Mouse (Mus musculus) midbrain, embryonic 14.5 days (tissue): ENCODE data around the gene Ubr2. TPM values are rescaled to one million over a fixed set of nuclear protein-coding genes. Genes with fewer than 3 reads are reported as not detected.

Experiments
- ATAC-seq: fragments of 200-750 bp; cut with Nextera tagmentation; 2 replicates; pipeline ENCODE4 v1.8.0; 2017; ENCODE audit warnings: moderate number of reproducible peaks, moderate library complexity; ENCODE audit not compliant: low FRiP score, low TSS enrichment
- DNase-seq: peaks from one replicate; pipeline ENCODE4 v3.0.0-alpha.2; 2015
- H3K27ac ChIP-seq: fragments of 300-500 bp; sonication (generic); replicated peaks from 2 replicates; pipeline ENCODE4 v1.5.1; 2014; ENCODE audit warnings: mild to moderate bottlenecking, low read depth, low read length, moderate library complexity
- H3K27me3 ChIP-seq: fragments of 300-500 bp; sonication (generic); 2 replicates; pipeline ENCODE4 v1.6.1; 2014; ENCODE audit warnings: low read length, control low read depth, mixed read lengths; ENCODE audit not compliant: control insufficient read depth, insufficient read depth
- H3K36me3 ChIP-seq: fragments of 300-500 bp; sonication (generic); 2 replicates; pipeline ENCODE4 v1.6.1; 2014; ENCODE audit warnings: low read length, control low read depth; ENCODE audit not compliant: control insufficient read depth, insufficient read depth
- H3K4me1 ChIP-seq: fragments of 300-500 bp; sonication (generic); 2 replicates; pipeline ENCODE4 v1.6.1; 2014; ENCODE audit warnings: mild to moderate bottlenecking, antibody characterized with exemption, low read length, control low read depth; ENCODE audit not compliant: control insufficient read depth, insufficient read depth
- H3K4me2 ChIP-seq: fragments of 300-500 bp; sonication (generic); 2 replicates; pipeline ENCODE4 v1.6.1; 2014; ENCODE audit warnings: mild to moderate bottlenecking, low read length, moderate library complexity
- H3K4me3 ChIP-seq: fragments of 300-500 bp; sonication (generic); replicated peaks from 2 replicates; pipeline ENCODE4 v1.5.1; 2014; ENCODE audit warnings: low read depth, low read length
- H3K9ac ChIP-seq: fragments of 300-500 bp; sonication (generic); replicated peaks from 2 replicates; pipeline ENCODE4 v1.6.1; 2014; ENCODE audit warnings: mild to moderate bottlenecking, low read length, moderate library complexity
- H3K9me3 ChIP-seq: fragments of 300-500 bp; sonication (generic); 2 replicates; pipeline ENCODE4 v1.6.1; 2016; ENCODE audit warnings: low read length, control low read depth, mixed read lengths; ENCODE audit not compliant: control insufficient read depth
- WGBS: fragments of 180-500 bp; shearing (Covaris S2); extraction: QIAGEN DNeasy Blood & Tissue Kit; methylation state at CpG from one replicate; pipeline ENCODE4 v1.1.7; 2014; 5-methylcytosine and 5-hydroxymethylcytosine counted together
- polyA plus RNA-seq: library from polyadenylated mRNA; unstranded; fragments of >200 nt; fragmentation: Nextera tagmentation; extraction: Ambion mirVana; gene quantifications from 2 replicates; pipeline ENCODE4 v1.2.1, GENCODE M21; 2014

Ubr2 gene
- 19.7 and 24.1 TPM in 2 replicates for polyA plus RNA-seq

DNA sequence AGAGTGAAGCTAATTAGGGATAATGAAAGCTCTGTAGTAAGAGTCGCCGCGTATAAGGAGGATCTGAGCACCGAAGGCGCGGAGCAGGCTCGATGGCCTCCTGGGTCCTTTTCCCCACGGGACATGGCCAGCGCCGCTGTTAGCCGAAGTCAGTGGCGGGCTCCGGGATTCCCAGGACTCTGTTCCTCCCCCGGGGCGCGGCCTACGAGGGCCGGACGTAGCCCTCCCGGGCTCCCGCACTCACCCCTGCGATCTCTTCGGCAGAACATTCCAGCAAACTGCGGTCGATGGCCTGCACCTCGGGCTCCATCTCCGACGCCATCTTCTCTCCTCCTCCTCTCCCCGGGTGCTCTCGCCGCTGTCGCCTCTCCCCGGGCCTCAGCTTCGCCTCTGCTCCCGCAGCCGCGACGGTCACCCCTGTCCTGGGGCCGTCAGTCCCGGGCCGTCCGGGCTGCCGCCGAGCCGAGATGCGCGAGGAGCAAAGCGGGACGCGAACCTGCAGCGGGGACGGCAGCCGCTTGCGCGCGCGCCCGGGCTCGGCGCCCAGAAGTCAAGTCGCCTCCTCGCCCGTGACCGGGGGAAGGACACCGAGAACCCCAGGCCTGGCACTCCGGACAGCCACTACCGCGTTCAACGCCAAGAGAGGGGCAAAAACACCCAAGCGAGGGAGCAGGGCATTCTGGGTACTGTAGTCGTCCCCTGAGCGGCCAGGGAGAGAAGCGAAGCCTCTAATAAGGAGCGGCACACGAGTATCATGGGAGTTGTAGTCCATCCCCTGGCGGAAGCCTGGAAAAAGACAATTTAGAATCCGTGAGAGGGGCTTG lies at the start of gene Ubr2:
TSS of gene Ubr2 (minus strand) at position 659 of the 824 bp plus-strand sequence.
- Histone ChIP-seq H3K4me3 (peak within 1 kb of the TSS; percentile 91), H3K27ac (peak within 1 kb of the TSS; percentile 88), H3K27me3 (no peaks in the 10 kb centered on the region), H3K4me1 (peaks cover 15% of the 10 kb centered on the region), H3K9me3 (no peaks in the 10 kb centered on the region), H3K36me3 (peaks cover 10% of the 10 kb centered on the region; the same call in 1 of the 2 replicates), H3K4me2 (peak within 1 kb of the TSS; percentile 83), H3K9ac (peak within 1 kb of the TSS; percentile 92)
- under 1% methylated on average over 77 of the region's 77 CpGs for WGBS
- peak; percentile 93 for ATAC-seq
- DNase-seq = peak; percentile 96

DNA sequence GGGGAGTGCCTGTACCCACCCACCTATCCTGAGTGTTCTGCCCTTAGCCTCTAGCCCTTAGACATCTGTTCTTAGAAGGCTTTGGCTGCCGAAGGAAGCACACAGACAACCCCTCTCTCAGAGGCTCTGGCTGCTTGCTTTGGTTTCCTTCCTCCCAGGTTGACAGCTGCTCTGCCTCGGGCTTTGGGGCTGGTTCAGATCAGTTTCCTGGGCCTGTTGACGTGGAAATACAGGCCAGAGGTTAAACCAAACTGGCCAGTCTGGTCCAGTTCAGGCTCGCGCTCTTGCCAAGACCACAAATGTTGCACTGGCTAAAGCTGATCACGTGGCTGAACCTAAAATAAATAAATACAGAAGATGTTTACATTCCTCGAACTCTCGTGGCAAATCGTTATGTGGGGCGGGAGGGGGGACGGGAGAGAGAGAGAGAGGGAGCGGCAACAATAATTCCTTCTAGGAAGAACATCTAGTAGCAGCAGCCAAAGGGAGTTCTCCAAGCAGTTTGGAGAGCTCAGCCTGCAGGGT lies 49.5 kb upstream of the Ubr2 start:
- Histone ChIP-seq H3K27me3 (no peaks in the 10 kb centered on the region), H3K4me1 (no peaks in the 10 kb centered on the region), H3K9ac (no peak overlapping the region), H3K27ac (no peak overlapping the region), H3K4me3 (no peak overlapping the region), H3K4me2 (no peak overlapping the region), H3K9me3 (no peaks in the 10 kb centered on the region), H3K36me3 (no peaks in the 10 kb centered on the region)
- DNase-seq (no peak), ATAC-seq (no peak)
- 80% methylated on average over 12 of the region's 12 CpGs for WGBS

DNA sequence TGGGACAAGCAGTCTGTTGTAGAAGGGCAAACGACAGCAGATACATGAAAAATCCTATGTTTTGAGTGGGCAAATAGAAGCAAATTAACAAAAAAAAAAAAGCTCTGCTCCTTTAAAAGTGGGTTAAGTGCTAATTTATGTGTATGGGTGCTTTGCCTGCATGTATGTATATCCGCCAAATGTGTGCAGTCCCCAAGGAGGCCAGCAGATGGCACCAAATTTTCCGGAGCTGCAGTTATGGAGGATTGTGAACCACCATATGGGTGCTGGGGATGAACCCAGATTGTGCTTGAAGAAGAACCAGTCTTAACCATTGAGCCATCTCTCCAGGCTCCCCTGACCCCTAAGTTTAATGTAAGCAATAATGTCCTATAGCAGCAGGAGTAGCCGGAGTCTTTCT lies 47.6 kb upstream of the Ubr2 start:
- Histone ChIP-seq H3K9me3 (no peaks in the 10 kb centered on the region), H3K4me3 (no peak overlapping the region), H3K4me1 (no peaks in the 10 kb centered on the region), H3K4me2 (no peak overlapping the region), H3K9ac (no peak overlapping the region), H3K27ac (no peak overlapping the region), H3K27me3 (no peaks in the 10 kb centered on the region), H3K36me3 (no peaks in the 10 kb centered on the region)
- no peak for DNase-seq
- no peak for ATAC-seq
- 97% methylated on average over 4 of the region's 4 CpGs for WGBS

DNA sequence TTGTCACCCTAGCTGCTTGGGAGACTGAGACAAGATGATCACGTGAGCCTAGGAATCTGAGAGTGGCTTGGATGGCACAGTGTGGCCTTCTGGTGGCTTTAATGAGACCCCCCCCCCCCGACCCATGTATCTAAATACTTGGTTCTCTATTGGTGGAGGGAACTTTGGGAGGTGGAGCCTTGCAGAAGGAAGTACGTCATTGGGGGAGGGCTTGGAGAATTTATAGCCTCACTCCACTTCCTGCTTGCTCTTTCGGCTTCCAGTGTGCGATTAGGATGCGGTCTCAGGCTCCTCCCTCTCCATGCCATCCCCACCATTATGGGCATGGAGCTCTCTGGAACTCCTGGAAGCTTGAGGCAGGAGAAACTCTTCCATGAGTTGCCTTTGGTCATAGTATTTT lies 46.1 kb upstream of the Ubr2 start:
- Histone ChIP-seq H3K27me3 (no peaks in the 10 kb centered on the region), H3K4me3 (no peak overlapping the region), H3K36me3 (no peaks in the 10 kb centered on the region), H3K9me3 (no peaks in the 10 kb centered on the region), H3K27ac (no peak overlapping the region), H3K4me1 (no peaks in the 10 kb centered on the region), H3K4me2 (no peak overlapping the region), H3K9ac (no peak overlapping the region)
- WGBS = 84% methylated on average over 6 of the region's 6 CpGs
- ATAC-seq (no peak), DNase-seq (no peak)

DNA sequence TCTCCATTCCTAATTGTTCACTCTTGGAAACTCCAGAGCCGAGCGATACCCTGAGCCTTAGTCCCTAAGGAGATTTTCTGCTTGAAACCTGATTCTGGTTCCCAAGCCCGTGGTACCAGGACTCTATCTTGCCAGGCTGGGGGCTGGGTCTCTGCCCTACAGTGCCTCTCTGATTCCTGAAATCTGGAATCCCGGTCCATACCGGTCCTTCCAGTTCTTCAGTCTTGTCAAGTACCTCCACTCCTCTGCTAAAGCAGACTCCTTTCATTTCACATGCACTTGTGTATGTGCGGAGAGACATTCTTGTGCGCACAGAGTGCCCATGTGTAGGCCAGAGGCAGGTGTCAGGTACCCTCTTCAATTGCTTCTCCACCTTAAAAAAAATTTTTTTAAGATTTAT lies 44.8 kb upstream of the Ubr2 start:
- H3K9me3 ChIP-seq = no peaks in the 10 kb centered on the region
- H3K9ac ChIP-seq = no peak overlapping the region
- DNase-seq (no peak), ATAC-seq (no peak)
- no peak overlapping the region for H3K27ac ChIP-seq
- WGBS = 84% methylated on average over 7 of the region's 7 CpGs
- no peak overlapping the region for H3K4me3 ChIP-seq
- no peak overlapping the region for H3K4me2 ChIP-seq
- H3K4me1 ChIP-seq = no peaks in the 10 kb centered on the region
- no peaks in the 10 kb centered on the region for H3K36me3 ChIP-seq
- no peaks in the 10 kb centered on the region for H3K27me3 ChIP-seq

- H3K4me2 ChIP-seq = no peak overlapping the region
- no peak overlapping the region for H3K4me3 ChIP-seq
- H3K9me3 ChIP-seq = no peaks in the 10 kb centered on the region
- ATAC-seq (no peak), DNase-seq (no peak)
- H3K27me3 ChIP-seq = no peaks in the 10 kb centered on the region
- H3K4me1 ChIP-seq = no peaks in the 10 kb centered on the region
- H3K36me3 ChIP-seq = no peaks in the 10 kb centered on the region
- H3K27ac ChIP-seq = no peak overlapping the region
- 84% methylated on average over 11 of the region's 11 CpGs for WGBS
- H3K9ac ChIP-seq = no peak overlapping the region
Measured at GRCm38 (mm10) chr17:47054613-47055012, 44.3 kb upstream of the Ubr2 start.

GRCm38 (mm10) chr17:47050678-47051077 lies 40.3 kb upstream of the Ubr2 start:
- H3K27ac ChIP-seq = no peak overlapping the region
- no peaks in the 10 kb centered on the region for H3K9me3 ChIP-seq
- no peak overlapping the region for H3K4me2 ChIP-seq
- H3K4me3 ChIP-seq = no peak overlapping the region
- H3K36me3 ChIP-seq = no peaks in the 10 kb centered on the region
- DNase-seq = no peak
- H3K27me3 ChIP-seq = no peaks in the 10 kb centered on the region
- H3K9ac ChIP-seq = no peak overlapping the region
- no peaks in the 10 kb centered on the region for H3K4me1 ChIP-seq
- 95% methylated on average over 3 of the region's 3 CpGs for WGBS
- no peak for ATAC-seq

- no peaks in the 10 kb centered on the region for H3K27me3 ChIP-seq
- ATAC-seq (no peak), DNase-seq (no peak)
- H3K36me3 ChIP-seq = no peaks in the 10 kb centered on the region
- no peak overlapping the region for H3K4me2 ChIP-seq
- 96% methylated on average over 14 of the region's 14 CpGs for WGBS
- no peaks in the 10 kb centered on the region for H3K4me1 ChIP-seq
- H3K4me3 ChIP-seq = no peak overlapping the region
- H3K9me3 ChIP-seq = no peaks in the 10 kb centered on the region
- no peak overlapping the region for H3K9ac ChIP-seq
- H3K27ac ChIP-seq = no peak overlapping the region
Measured at GRCm38 (mm10) chr17:47042866-47043265, 32.5 kb upstream of the Ubr2 start.
